Mouse (Mus musculus) cerebellum, adult 8-10 months (tissue): Measurements from ENCODE around the gene Ncaph.
A peak's percentile ranks its signal among the peaks of the same experiment; 100 is the strongest.
"Not testable (repeated sequence)": the region's sequence is repeated elsewhere in the genome, so short reads cannot be mapped to it uniquely, and the experiment has no call there.

Experiments used
- DNase-seq: peaks from one replicate; pipeline ENCODE4 v3.0.0; 2022

The Ncaph gene

GRCm38 (mm10) chr2:127133621-127134461 lies at the start of gene Ncaph:
Gene Ncaph, minus strand, starts transcription at chr2:127133954.
- DNase-seq = peak; percentile 90

GRCm38 (mm10) chr2:127182598-127183381 lies 49.0 kb upstream of the Ncaph start:
- DNase-seq = peak; percentile 80

DNA sequence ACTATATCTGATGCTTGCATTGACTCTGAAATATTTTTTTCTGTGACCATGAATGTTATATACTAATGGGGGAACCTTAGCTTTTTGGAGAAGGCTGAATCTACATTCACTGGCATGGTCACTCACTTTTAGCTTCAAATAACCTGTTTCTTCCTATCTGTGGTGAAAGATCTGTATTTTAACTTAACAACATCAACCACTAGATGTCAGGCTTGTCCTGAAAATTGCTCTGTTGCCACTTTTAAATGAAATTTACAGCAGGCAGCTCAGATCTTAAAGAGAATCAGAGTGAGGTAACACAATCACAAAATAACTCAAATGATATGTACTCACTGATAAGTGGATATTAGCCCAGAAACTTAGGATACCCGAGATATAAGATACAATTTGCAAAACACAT lies 32.5 kb upstream of the Ncaph start:
- peak; percentile 23 for DNase-seq

GRCm38 (mm10) chr2:127165675-127166074 lies 31.9 kb upstream of the Ncaph start:
- DNase-seq = no peak

- no peak for DNase-seq
Measured at GRCm38 (mm10) chr2:127145699-127146098, 11.9 kb upstream of the Ncaph start.

GRCm38 (mm10) chr2:127143158-127144063 lies 9.7 kb upstream of the Ncaph start, which contains the start of gene Itpripl1:
Gene Itpripl1, minus strand, starts transcription at chr2:127143442.
- DNase-seq = peak; percentile 16

DNA sequence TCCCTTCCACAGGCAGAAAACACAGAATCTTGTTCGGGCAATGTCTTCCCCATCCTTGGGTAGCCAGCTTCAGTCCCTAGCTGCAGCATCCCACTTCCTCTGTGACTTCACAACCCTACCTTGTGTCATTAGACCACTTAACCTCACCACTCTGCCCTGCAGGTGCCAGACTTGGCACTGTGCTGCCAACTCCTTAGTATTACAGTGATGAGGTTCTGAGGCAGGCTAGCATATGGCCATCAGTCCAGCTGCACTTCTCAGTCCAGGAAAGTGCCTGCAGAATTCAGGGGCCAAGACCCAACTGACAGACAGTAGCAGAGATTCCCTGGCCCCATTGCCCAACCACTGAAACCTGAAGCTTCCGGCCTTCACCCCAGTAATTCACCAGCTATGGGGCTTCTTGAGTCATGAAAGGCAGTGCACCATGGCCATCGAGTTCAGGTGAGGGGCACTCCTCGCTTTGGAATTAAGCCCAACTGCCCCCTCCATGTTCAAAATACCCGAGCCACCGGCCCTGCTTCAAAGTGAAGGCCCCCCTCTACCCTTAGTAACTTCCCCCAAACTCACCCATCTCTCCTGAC lies 8.9 kb upstream of the Ncaph start:
- no peak for DNase-seq

DNA sequence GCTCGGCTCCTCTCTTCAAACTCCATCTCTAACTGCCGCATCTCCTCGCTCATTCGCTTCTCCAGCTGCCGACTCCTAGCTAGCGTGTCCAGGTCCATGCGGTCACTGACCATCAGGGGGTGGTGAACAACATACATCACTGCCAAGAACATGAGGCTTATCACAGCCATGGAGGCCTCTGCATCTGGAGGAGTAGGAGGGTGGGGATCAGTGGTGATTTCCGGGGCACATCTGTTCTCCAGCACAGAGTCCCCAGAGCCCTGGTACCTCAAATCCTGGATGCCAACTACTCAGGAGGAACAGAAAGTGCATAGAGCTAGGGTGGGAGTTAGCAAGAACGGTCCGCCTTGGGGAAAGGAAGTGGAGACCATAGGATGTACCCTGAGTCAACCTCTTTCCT lies 8.3 kb upstream of the Ncaph start:
- DNase-seq = no peak

DNA sequence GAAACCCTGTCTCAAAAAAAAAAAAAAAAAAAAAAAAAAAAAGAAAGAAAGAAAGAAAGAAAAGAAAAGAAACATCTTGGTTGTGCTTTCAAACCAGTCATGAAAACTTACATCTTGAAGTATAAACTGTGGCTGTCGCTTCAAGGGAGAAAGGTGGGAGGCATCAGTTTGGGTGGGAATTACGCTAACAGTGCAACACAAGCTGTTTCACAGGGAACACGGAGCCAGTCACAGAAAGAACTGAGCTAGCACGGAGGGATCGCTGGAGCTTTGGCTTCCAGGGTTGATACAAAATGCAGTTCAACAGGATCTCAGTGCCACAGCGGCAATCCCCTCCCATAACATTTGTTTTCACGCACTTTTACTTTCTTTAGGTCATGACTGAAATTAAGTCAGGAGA lies 6.3 kb upstream of the Ncaph start:
- no peak for DNase-seq

GRCm38 (mm10) chr2:127139605-127140004 lies 5.9 kb upstream of the Ncaph start:
- no peak for DNase-seq

- DNase-seq = no peak
Measured at GRCm38 (mm10) chr2:127139094-127139493, 5.3 kb upstream of the Ncaph start.

DNA sequence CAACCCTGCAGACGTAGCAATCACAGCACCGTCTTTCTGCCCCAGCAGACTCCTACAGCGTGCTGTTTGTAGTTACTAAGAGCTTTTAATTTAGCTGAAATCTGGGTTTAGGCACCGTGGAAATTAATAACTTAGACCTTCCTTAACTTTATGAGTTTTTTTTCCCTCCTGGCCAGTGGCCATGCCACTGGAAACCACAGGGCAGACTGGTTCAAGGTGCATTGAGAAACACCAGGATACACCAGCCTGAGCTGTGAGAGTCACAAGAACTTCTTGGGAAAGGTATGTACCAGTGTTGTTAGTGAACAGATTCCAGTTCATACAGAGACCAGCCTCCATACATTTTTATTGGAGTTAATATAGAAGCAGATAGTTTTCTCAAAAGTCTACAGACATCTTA lies 4.7 kb upstream of the Ncaph start:
- no peak for DNase-seq

GRCm38 (mm10) chr2:127137838-127138420 lies 4.2 kb upstream of the Ncaph start:
- no peak for DNase-seq

GRCm38 (mm10) chr2:127136979-127137378 lies 3.2 kb upstream of the Ncaph start:
- no peak for DNase-seq

- DNase-seq = not testable (repeated sequence)
Measured at GRCm38 (mm10) chr2:127135255-127135654, 1.5 kb upstream of the Ncaph start.

GRCm38 (mm10) chr2:127131353-127131752 lies 2.4 kb downstream of the Ncaph start:
- DNase-seq = no peak

DNA sequence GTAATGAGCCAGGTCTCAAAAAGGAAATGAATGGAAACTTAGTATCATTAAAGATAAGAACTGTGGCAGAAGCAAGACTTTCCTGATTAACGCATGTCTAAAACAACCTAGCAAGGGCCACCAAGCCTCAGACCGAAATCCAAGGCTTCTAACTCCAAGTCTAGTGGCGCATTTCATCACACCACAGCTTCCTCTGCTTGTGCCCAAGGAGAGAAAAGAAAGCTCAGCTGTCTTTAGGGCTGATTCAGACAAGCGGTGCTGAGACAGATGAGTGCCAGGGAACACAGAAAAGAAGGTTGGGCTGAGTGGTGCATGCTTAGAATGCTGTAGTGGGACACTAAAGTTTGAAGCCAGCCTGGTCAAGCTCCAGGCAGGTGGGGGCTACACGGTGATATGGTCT lies 4.8 kb downstream of the Ncaph start:
- DNase-seq = no peak

DNA sequence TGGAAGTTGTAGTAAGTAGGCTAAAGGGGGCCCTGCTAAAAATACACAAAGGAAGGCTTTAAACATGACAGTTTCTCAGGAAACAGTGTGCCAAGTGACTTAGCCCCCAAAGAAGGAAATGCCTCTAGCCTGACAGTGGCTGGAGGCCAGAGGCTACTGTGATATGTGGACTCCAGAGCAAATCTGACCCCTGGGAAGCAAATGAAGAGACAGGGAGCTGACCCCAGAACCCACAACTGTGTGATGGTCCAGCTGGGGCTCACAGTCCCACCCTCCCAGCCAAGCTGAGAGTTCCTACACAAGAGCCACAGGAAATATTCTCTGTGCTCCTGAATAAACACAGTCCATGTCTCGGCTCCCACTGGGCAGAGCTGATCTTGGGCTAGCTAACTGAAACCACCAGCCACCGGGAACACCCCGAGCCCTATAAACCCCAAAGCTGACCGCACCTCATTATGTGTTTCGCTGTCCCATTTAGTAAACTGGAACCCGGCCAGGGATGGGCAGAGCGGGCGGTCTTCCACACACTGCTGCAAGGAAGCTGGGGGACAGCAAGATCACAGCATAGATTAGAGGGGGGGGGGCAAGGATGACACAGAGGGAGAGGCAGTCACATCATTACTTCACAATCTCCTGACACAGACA lies 12.0 kb downstream of the Ncaph start:
- DNase-seq = no peak

- no peak for DNase-seq
Measured at GRCm38 (mm10) chr2:127108986-127109385, 24.8 kb downstream of the Ncaph start.

DNA sequence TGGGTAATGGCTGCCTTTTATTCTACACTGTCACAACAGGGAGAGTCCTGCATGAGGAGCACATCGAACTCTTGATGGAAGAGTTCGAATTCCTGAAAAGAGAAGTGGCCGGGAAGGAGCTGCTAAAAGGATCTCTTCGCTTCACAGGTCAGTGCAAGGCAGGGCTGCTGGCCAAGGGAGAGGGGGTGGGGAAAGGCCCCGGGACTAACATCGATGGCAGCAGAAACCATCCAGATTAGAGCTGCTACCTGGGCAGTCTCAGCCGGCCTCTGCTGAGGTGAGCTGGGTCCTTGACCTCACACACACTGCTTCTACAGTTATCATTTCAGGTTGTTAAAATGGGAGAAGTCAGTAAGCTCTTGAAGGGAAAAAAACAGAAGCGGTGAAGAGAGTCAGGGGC lies 41.8 kb downstream of the Ncaph start:
- no peak for DNase-seq

GRCm38 (mm10) chr2:127090151-127090550 lies 43.6 kb downstream of the Ncaph start:
- DNase-seq = not testable (repeated sequence)

GRCm38 (mm10) chr2:127086235-127086634 lies 47.5 kb downstream of the Ncaph start:
- DNase-seq = no peak
